Mouse (Mus musculus): ENCODE measurements around the gene Cntn4.

- TF ChIP-seq CTCF (IDR thresholded peaks at IDR 0.05; ENCODE audit: borderline replicate concordance, control insufficient read depth, extremely low read depth, insufficient read depth, low read length, poor library complexity) = no peak
- no peak for TF ChIP-seq POLR2A (IDR thresholded peaks at IDR 0.05; ENCODE audit: control insufficient read depth, extremely low read depth, insufficient read depth, low read length, poor library complexity)
Observed at GRCm38 (mm10) chr6:106302435-106302834, 625.0 kb downstream of the Cntn4 start.

Data from thymus, adult 2 months (tissue).